Comparison of ENCODE assay signal across 9 mouse cellular contexts in genomic region chr5:39639438-39640177, GRCm38 (mm10).
DNase-seq lines count a peak whose midpoint lies in the region; ATAC-seq and TF ChIP-seq lines count a peak whose summit lies in the region.
"Had no signal": no experiment of that assay in that cellular context is flagged by ENCODE, and none has a peak within 500 bp of the region (broad histone marks: within the 10 kb centered on the region; RNA-seq: fewer than 3 reads in every experiment).

No protein-coding gene starts in this region.

- no peak for TF ChIP-seq EP300 in liver, embryonic 14.5 days (IDR thresholded peaks at IDR 0.05; ENCODE audit: low read depth)

- no peaks in the 10 kb centered on the region for H3K9me3 ChIP-seq in liver, embryonic 11.5 days (ENCODE audit: control insufficient read depth, low read length)
- H3K9me3 ChIP-seq in embryonic facial prominence, embryonic 14.5 days (ENCODE audit: control insufficient read depth, low read length): no peaks in the 10 kb centered on the region
- no peaks in the 10 kb centered on the region for H3K9me3 ChIP-seq in liver, embryonic 14.5 days (ENCODE audit: control insufficient read depth, low read length)
- H3K9me3 ChIP-seq: lung, embryonic 15.5 days had no signal

- TF ChIP-seq CTCF in liver, adult 2 months (IDR thresholded peaks at IDR 0.05; ENCODE audit: low read depth, low read length): peak; percentile 55; the same call in 1 of the 2 replicates
- peak; percentile 65 for TF ChIP-seq CTCF in liver, embryonic 14.5 days (IDR thresholded peaks at IDR 0.05; ENCODE audit: low read depth)

- H3K9ac ChIP-seq in liver, adult 2 months (ENCODE audit: low read depth, low read length): no peak overlapping the region
- H3K9ac ChIP-seq in liver, embryonic 11.5 days (ENCODE audit: low read depth, low read length): no peak overlapping the region
- H3K9ac ChIP-seq in embryonic facial prominence, embryonic 14.5 days (ENCODE audit: low read depth, low read length): no peak overlapping the region
- no peak overlapping the region for H3K9ac ChIP-seq in liver, embryonic 14.5 days (replicated peaks)
- H3K9ac ChIP-seq: lung, embryonic 15.5 days had no signal

- H3K4me1 ChIP-seq in liver, adult 2 months (ENCODE audit: control insufficient read depth, insufficient read depth, low read length): no peaks in the 10 kb centered on the region
- no peaks in the 10 kb centered on the region; the same call in 1 of the 2 replicates for H3K4me1 ChIP-seq in liver, embryonic 11.5 days (replicated peaks; ENCODE audit: control insufficient read depth, insufficient read depth, low read length)
- H3K4me1 ChIP-seq in embryonic facial prominence, embryonic 14.5 days (ENCODE audit: control insufficient read depth, insufficient read depth, low read length): peaks cover 9% of the 10 kb centered on the region; the same call in 1 of the 2 replicates
- no peaks in the 10 kb centered on the region; a peak in 1 of 4 replicates for H3K4me1 ChIP-seq in liver, embryonic 14.5 days (replicated peaks; ENCODE audit: control insufficient read depth in 2 of 2, insufficient read depth in 2 of 2, low read length in 1 of 2)

- ATAC-seq in liver, embryonic 11.5 days (replicated peaks; ENCODE audit: low FRiP score): no peak
- ATAC-seq in embryonic facial prominence, embryonic 14.5 days (ENCODE audit: low read depth): no peak
- ATAC-seq in liver, embryonic 14.5 days (ENCODE audit: insufficient read depth): no peak
- no peak for ATAC-seq in erythroblast, adult 5-6 weeks (replicated peaks; ENCODE audit: low FRiP score, poor library complexity, severe bottlenecking)

- no peaks in the 10 kb centered on the region for H3K36me3 ChIP-seq in liver, adult 2 months (ENCODE audit: control insufficient read depth, insufficient read depth, low read length)
- no peaks in the 10 kb centered on the region for H3K36me3 ChIP-seq in liver, embryonic 11.5 days (ENCODE audit: control insufficient read depth, insufficient read depth, low read length)
- H3K36me3 ChIP-seq in embryonic facial prominence, embryonic 14.5 days (ENCODE audit: control insufficient read depth, insufficient read depth, low read length): no peaks in the 10 kb centered on the region
- no peaks in the 10 kb centered on the region for H3K36me3 ChIP-seq in liver, embryonic 14.5 days (replicated peaks; ENCODE audit: control insufficient read depth, insufficient read depth, low read depth)
- H3K36me3 ChIP-seq: lung, embryonic 15.5 days had no signal

- WGBS in liver, adult 2 months: 45% methylated on average over 10 of the region's 10 CpGs
- WGBS in liver, embryonic 11.5 days: 47% methylated on average over 10 of the region's 10 CpGs
- 45% methylated on average over 10 of the region's 10 CpGs for WGBS in embryonic facial prominence, embryonic 14.5 days
- WGBS in liver, embryonic 14.5 days (ENCODE audit: insufficient replicate concordance): 43% methylated on average over 10 of the region's 10 CpGs

- no peak overlapping the region for H3K27ac ChIP-seq in liver, adult 2 months (replicated peaks; ENCODE audit: insufficient read depth, low read depth, low read length)
- no peak overlapping the region for H3K27ac ChIP-seq in liver, embryonic 11.5 days (ENCODE audit: low read depth, low read length)
- H3K27ac ChIP-seq in embryonic facial prominence, embryonic 14.5 days (replicated peaks; ENCODE audit: low read depth, low read length): no peak overlapping the region
- no peak overlapping the region for H3K27ac ChIP-seq in liver, embryonic 14.5 days
- H3K27ac ChIP-seq: lung, embryonic 15.5 days had no signal

- H3K79me2 ChIP-seq in liver, adult 2 months (ENCODE audit: control insufficient read depth, insufficient read depth, low read length): no peaks in the 10 kb centered on the region

- no peak for TF ChIP-seq POLR2A in liver, adult 2 months (IDR thresholded peaks at IDR 0.05; ENCODE audit: extremely low read depth, insufficient read depth, low read length)

- peaks cover 3% of the 10 kb centered on the region; the same call in 1 of the 2 replicates for H3K27me3 ChIP-seq in liver, adult 2 months (ENCODE audit: control insufficient read depth, insufficient read depth, low read length)
- peaks cover 22% of the 10 kb centered on the region for H3K27me3 ChIP-seq in liver, embryonic 11.5 days (replicated peaks; ENCODE audit: control insufficient read depth, insufficient read depth, low read length)
- peaks cover 7% of the 10 kb centered on the region; the same call in 1 of the 2 replicates for H3K27me3 ChIP-seq in embryonic facial prominence, embryonic 14.5 days (replicated peaks; ENCODE audit: control insufficient read depth, insufficient read depth, low read length)
- peaks cover 17% of the 10 kb centered on the region for H3K27me3 ChIP-seq in liver, embryonic 14.5 days (ENCODE audit: control insufficient read depth, insufficient read depth, low read length)

- H3K4me3 ChIP-seq in liver, adult 2 months (ENCODE audit: insufficient read depth, low read depth, low read length): no peak overlapping the region
- H3K4me3 ChIP-seq in liver, embryonic 11.5 days (ENCODE audit: low read depth, low read length): no peak overlapping the region
- H3K4me3 ChIP-seq in embryonic facial prominence, embryonic 14.5 days (ENCODE audit: low read depth, low read length): no peak overlapping the region
- no peak overlapping the region for H3K4me3 ChIP-seq in liver, embryonic 14.5 days (ENCODE audit: insufficient read depth in 1 of 2, low read depth in 2 of 2, low read length in 2 of 2)
- H3K4me3 ChIP-seq: lung, embryonic 15.5 days had no signal

- DNase-seq in liver, adult 2 months (ENCODE audit: extremely low read depth, low read depth, low spot score): peak; percentile 16
- DNase-seq in liver, embryonic 11.5 days (ENCODE audit: low spot score): no peak
- peak; percentile 83 for DNase-seq in adrenal gland, postnatal 14 days
- peak; percentile 71 for DNase-seq in embryonic facial prominence, embryonic 14.5 days (ENCODE audit: low spot score)
- DNase-seq in kidney, adult 8-10 months: peak; percentile 41 to 68
- DNase-seq in liver, embryonic 14.5 days (ENCODE audit: low read depth in 3 of 3, low spot score in 3 of 3): peak in 1 of 3 experiments; percentile 4
- DNase-seq in ovary, postnatal 36 days (ENCODE audit: low spot score): peak; percentile 58

- no peak overlapping the region for H3K4me2 ChIP-seq in liver, embryonic 11.5 days
- H3K4me2 ChIP-seq in embryonic facial prominence, embryonic 14.5 days (ENCODE audit: low read depth, low read length): no peak overlapping the region
- H3K4me2 ChIP-seq in liver, embryonic 14.5 days (ENCODE audit: low read depth): no peak overlapping the region
- H3K4me2 ChIP-seq: lung, embryonic 15.5 days had no signal
